ENCODE assay signal across 8 mouse cellular contexts in the genomic region with DNA sequence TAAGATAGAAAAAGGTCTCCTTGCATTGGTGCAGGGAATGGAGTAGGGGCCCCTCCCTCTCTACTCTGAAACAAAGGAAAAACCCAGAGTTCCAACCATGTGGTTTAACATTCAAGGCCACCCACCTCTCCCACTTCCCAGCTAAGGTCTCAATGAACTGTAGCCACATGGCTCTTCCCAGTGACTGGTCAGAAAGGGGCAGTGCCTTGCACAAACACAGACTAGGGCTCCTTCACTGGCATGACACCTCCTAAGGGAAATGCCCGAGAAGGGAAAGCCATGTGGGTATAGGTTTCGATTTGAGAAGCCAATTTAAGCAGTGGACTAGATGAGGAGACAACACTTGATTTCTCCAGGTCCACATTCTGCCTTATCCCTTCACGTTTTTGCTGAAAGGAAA. TPM values are rescaled to one million over a fixed set of nuclear protein-coding genes. Genes with fewer than 3 reads are reported as not detected.
DNase-seq lines count a peak whose midpoint lies in the region; ATAC-seq lines count a peak whose summit lies in the region.

No protein-coding gene starts in this region.

- peak; percentile 9 for DNase-seq in left cerebral cortex, postnatal 4 days
- no peak for DNase-seq in left cerebral cortex, adult 8-10 months (ENCODE audit: low spot score in 2 of 2)
- DNase-seq in embryonic facial prominence, embryonic 14.5 days (ENCODE audit: low spot score) = no peak
- DNase-seq in intestine, embryonic 14.5 days (ENCODE audit: low spot score) = no peak
- DNase-seq in urinary bladder, adult 2 months (ENCODE audit: low spot score) = no peak
- DNase-seq in spleen, adult 18-20 months = no peak
- no peak for DNase-seq in ovary, postnatal 14 days (ENCODE audit: low spot score)

- peak overlapping the region; percentile 80 for H3K4me3 ChIP-seq in embryonic facial prominence, embryonic 14.5 days (ENCODE audit: low read depth, low read length)
- H3K4me3 ChIP-seq in intestine, embryonic 14.5 days (ENCODE audit: low read depth, low read length) = peak overlapping the region; percentile 82
- no peak overlapping the region; the same call in 1 of the 2 replicates for H3K4me3 ChIP-seq in neural tube, embryonic 12.5 days

- no peaks in the 10 kb centered on the region for H3K9me3 ChIP-seq in embryonic facial prominence, embryonic 14.5 days (ENCODE audit: control insufficient read depth, low read length)
- no peaks in the 10 kb centered on the region for H3K9me3 ChIP-seq in intestine, embryonic 14.5 days (ENCODE audit: control insufficient read depth, low read length)
- H3K9me3 ChIP-seq in neural tube, embryonic 12.5 days = no peaks in the 10 kb centered on the region

- H3K4me2 ChIP-seq in embryonic facial prominence, embryonic 14.5 days (ENCODE audit: low read depth, low read length) = peak overlapping the region; percentile 80
- peak overlapping the region; percentile 82 for H3K4me2 ChIP-seq in intestine, embryonic 14.5 days (ENCODE audit: low read length)
- peak overlapping the region; percentile 96 for H3K4me2 ChIP-seq in neural tube, embryonic 12.5 days (replicated peaks)

- H3K4me1 ChIP-seq in embryonic facial prominence, embryonic 14.5 days (ENCODE audit: control insufficient read depth, insufficient read depth, low read length) = peaks cover 31% of the 10 kb centered on the region
- peaks cover 40% of the 10 kb centered on the region for H3K4me1 ChIP-seq in intestine, embryonic 14.5 days (replicated peaks; ENCODE audit: control insufficient read depth, insufficient read depth, low read length)
- H3K4me1 ChIP-seq in neural tube, embryonic 12.5 days = peaks cover 32% of the 10 kb centered on the region

- H3K27ac ChIP-seq in embryonic facial prominence, embryonic 14.5 days (replicated peaks; ENCODE audit: low read depth, low read length) = no peak overlapping the region
- no peak overlapping the region for H3K27ac ChIP-seq in intestine, embryonic 14.5 days (ENCODE audit: low read depth)
- no peak overlapping the region for H3K27ac ChIP-seq in neural tube, embryonic 12.5 days

- WGBS in embryonic facial prominence, embryonic 14.5 days = 28% methylated on average over 3 of the region's 3 CpGs
- WGBS in intestine, embryonic 14.5 days = 47% methylated on average over 3 of the region's 3 CpGs
- WGBS in neural tube, embryonic 12.5 days = 51% methylated on average over 3 of the region's 3 CpGs

- H3K36me3 ChIP-seq in embryonic facial prominence, embryonic 14.5 days (ENCODE audit: control insufficient read depth, insufficient read depth, low read length) = no peaks in the 10 kb centered on the region
- H3K36me3 ChIP-seq in intestine, embryonic 14.5 days (ENCODE audit: control insufficient read depth, insufficient read depth, low read length) = no peaks in the 10 kb centered on the region
- H3K36me3 ChIP-seq in neural tube, embryonic 12.5 days = no peaks in the 10 kb centered on the region

- no peak for ATAC-seq in embryonic facial prominence, embryonic 14.5 days (ENCODE audit: low read depth)
- ATAC-seq in intestine, embryonic 14.5 days (replicated peaks; ENCODE audit: low FRiP score, low TSS enrichment, low read depth) = no peak
- no peak for ATAC-seq in neural tube, embryonic 12.5 days (ENCODE audit: low FRiP score, low read depth)

- intact Hi-C loops in left cerebral cortex, postnatal 4 days (cut with DNase I) = loop anchor here (5.0 to 10.0 kb wide), 2 partner anchors 99 to 186 kb away; no protein-coding TSS in a partner anchor

- H3K27me3 ChIP-seq in embryonic facial prominence, embryonic 14.5 days (replicated peaks; ENCODE audit: control insufficient read depth, insufficient read depth, low read length) = no peaks in the 10 kb centered on the region
- no peaks in the 10 kb centered on the region for H3K27me3 ChIP-seq in intestine, embryonic 14.5 days (replicated peaks; ENCODE audit: control insufficient read depth, insufficient read depth, low read length)
- H3K27me3 ChIP-seq in neural tube, embryonic 12.5 days (replicated peaks) = no peaks in the 10 kb centered on the region

- H3K9ac ChIP-seq in embryonic facial prominence, embryonic 14.5 days (ENCODE audit: low read depth, low read length) = no peak overlapping the region
- no peak overlapping the region for H3K9ac ChIP-seq in intestine, embryonic 14.5 days (ENCODE audit: low read length)
- no peak overlapping the region for H3K9ac ChIP-seq in neural tube, embryonic 12.5 days

RNA-seq across cellular contexts. Expression of gene Srgap2, which starts 3.4 kb away (rescaled TPM):
- 100 to 1,000 TPM; 175 to 199 TPM for total RNA-seq in left cerebral cortex, postnatal 4 days (2021)
- 10 to 100 TPM; 70.7 to 81.5 (median 76.7) TPM for total RNA-seq in left cerebral cortex, adult 8-10 months (2022)
- polyA plus RNA-seq in embryonic facial prominence, embryonic 14.5 days (2014; fragmentation: Nextera tagmentation; extraction: Ambion mirVana) = 21.3 and 23.6 TPM in 2 replicates
- 14.3 and 16.4 TPM in 2 replicates for polyA plus RNA-seq in intestine, embryonic 14.5 days (2014; fragmentation: Nextera tagmentation; extraction: Ambion mirVana)
- 13.5 and 14.2 TPM in 2 replicates for polyA plus RNA-seq in neural tube, embryonic 12.5 days (2016; fragmentation: Nextera tagmentation; extraction: Ambion mirVana)
- polyA plus RNA-seq in urinary bladder, adult 2 months (2012; rRNA removed) = 19.3 and 24.2 TPM in 2 replicates

RNA-seq across cellular contexts. Expression of gene Fam72a, which starts 3.9 kb away (rescaled TPM):
- total RNA-seq in left cerebral cortex, postnatal 4 days (2021) = 1 to 10 TPM; 1.2 TPM
- total RNA-seq in left cerebral cortex, adult 8-10 months (2022) = 1 to 10 TPM; 1.1 to 1.5 (median 1.3) TPM
- polyA plus RNA-seq in embryonic facial prominence, embryonic 14.5 days (2014; fragmentation: Nextera tagmentation; extraction: Ambion mirVana) = 2.5 and 3.5 TPM in 2 replicates
- polyA plus RNA-seq in intestine, embryonic 14.5 days (2014; fragmentation: Nextera tagmentation; extraction: Ambion mirVana) = 2.8 and 3.0 TPM in 2 replicates
- polyA plus RNA-seq in neural tube, embryonic 12.5 days (2016; fragmentation: Nextera tagmentation; extraction: Ambion mirVana) = 2.4 and 3.4 TPM in 2 replicates
- polyA plus RNA-seq in urinary bladder, adult 2 months (2012; rRNA removed) = 0.81 and 0.99 TPM in 2 replicates
